Mouse (Mus musculus): ENCODE results near the gene Polr3a.

- TF ChIP-seq GATA1 (IDR thresholded peaks at IDR 0.05; ENCODE audit: low read length) (no peak), TAL1 (IDR thresholded peaks at IDR 0.05; ENCODE audit: low read length) (no peak)
These were observed 28.7 kb downstream of the Polr3a start for GRCm38 (mm10) chr14:24458191-24458590.

All from erythroblast, embryonic 14.5 days (primary cell).